Mouse (Mus musculus) liver, adult 2 months (tissue): ENCODE data around the gene Pou5f2.

Experiments
- CTCF ChIP-seq: fragments of 200-500 bp; IDR thresholded peaks from 2 replicates; pipeline ENCODE4 v1.5.1; 2011; ENCODE audit warnings: low read depth, low read length, control low read depth
- POLR2A ChIP-seq: fragments of 200-500 bp; IDR thresholded peaks from 2 replicates; pipeline ENCODE4 v1.6.1; 2011; ENCODE audit warnings: low read length, control low read depth; ENCODE audit not compliant: insufficient read depth; ENCODE audit errors: extremely low read depth

DNA sequence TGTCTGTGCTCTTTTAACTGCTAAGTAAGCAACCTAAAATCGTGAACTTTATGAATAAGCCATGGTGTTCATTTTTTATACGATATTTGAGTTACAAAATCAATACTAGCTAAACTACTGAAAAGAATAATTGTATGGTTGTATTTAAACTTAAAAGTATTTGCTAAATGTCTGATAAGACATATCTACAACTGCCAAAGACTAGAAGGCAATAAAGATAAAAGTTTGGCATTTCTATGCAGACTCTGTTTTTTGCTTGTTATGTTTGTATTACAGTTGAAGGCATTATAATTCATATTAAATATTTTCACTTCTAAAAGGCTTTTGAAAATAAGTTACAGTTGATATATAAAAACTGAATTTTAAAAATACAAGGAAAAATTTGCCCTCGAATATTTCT lies 48.5 kb upstream of the Pou5f2 start:
- TF ChIP-seq POLR2A, result no peak
- no peak for TF ChIP-seq CTCF
